Mouse (Mus musculus): ENCODE results near the gene Asb4.

- TF ChIP-seq CTCF (IDR thresholded peaks at IDR 0.05; ENCODE audit: insufficient read depth, low read length): no peak
- TF ChIP-seq POLR2A (IDR thresholded peaks at IDR 0.05; ENCODE audit: borderline replicate concordance, extremely low read depth, low read depth, low read length): no peak
Measured at GRCm38 (mm10) chr6:5455836-5456235, 72.7 kb downstream of the Asb4 start.
